Mouse (Mus musculus) G1E (cell line): Measurements from ENCODE around the gene Borcs6.

Experiments used
- CTCF ChIP-seq: IDR thresholded peaks from 2 replicates; pipeline ENCODE4 v1.5.1; 2012; ENCODE audit warnings: low read depth, low read length, inconsistent platforms, mixed read lengths
- GATA1 ChIP-seq: IDR thresholded peaks from 2 replicates; pipeline ENCODE4 v1.6.1; 2012; ENCODE audit warnings: borderline replicate concordance, low read length, inconsistent platforms, mixed read lengths
- POLR2AphosphoS5 ChIP-seq: IDR thresholded peaks from 2 replicates; pipeline ENCODE4 v1.6.1; 2012; ENCODE audit warnings: low read depth, low read length, inconsistent platforms; ENCODE audit not compliant: insufficient replicate concordance
- TAL1 ChIP-seq: conservative IDR thresholded peaks from 2 replicates; pipeline ENCODE4 v1.6.1; 2012; ENCODE audit warnings: low read depth, low read length, inconsistent platforms, mixed read lengths

- TF ChIP-seq GATA1 (no peak), CTCF (no peak), TAL1 (no peak), POLR2AphosphoS5 (no peak)
Measured at GRCm38 (mm10) chr11:69103121-69103520, 43.6 kb downstream of the Borcs6 start.
